Mouse (Mus musculus) limb, embryonic 10.5 days (tissue): ENCODE data around the gene Brd3. TPM values are rescaled to one million over a fixed set of nuclear protein-coding genes. Genes with fewer than 3 reads are reported as not detected.
"Not testable (repeated sequence)": the region's sequence is repeated elsewhere in the genome, so short reads cannot be mapped to it uniquely, and the experiment has no call there.

Experiments
- DNase-seq: peaks from one replicate; pipeline ENCODE4 v3.0.0-alpha.2; 2017; ENCODE audit warnings: low spot score
- H3K27ac ChIP-seq: fragments of 300-500 bp; sonication (generic); 2 replicates; pipeline ENCODE4 v1.5.1; 2016; ENCODE audit warnings: mild to moderate bottlenecking
- H3K27me3 ChIP-seq: fragments of 300-500 bp; sonication (generic); 2 replicates; pipeline ENCODE4 v1.6.1; 2016; ENCODE audit warnings: low read depth, mild to moderate bottlenecking; ENCODE audit not compliant: poor library complexity, severe bottlenecking
- H3K36me3 ChIP-seq: fragments of 300-500 bp; sonication (generic); 2 replicates; pipeline ENCODE4 v1.6.1; 2016; ENCODE audit warnings: mild to moderate bottlenecking, moderate library complexity
- H3K4me1 ChIP-seq: fragments of 300-500 bp; sonication (generic); 2 replicates; pipeline ENCODE4 v1.6.1; 2016
- H3K4me3 ChIP-seq: fragments of 300-500 bp; sonication (generic); 2 replicates; pipeline ENCODE4 v1.5.1; 2016; ENCODE audit warnings: mild to moderate bottlenecking, moderate library complexity
- H3K9me3 ChIP-seq: fragments of 300-500 bp; sonication (generic); replicated peaks from 2 replicates; pipeline ENCODE4 v1.6.1; 2016; ENCODE audit warnings: mild to moderate bottlenecking
- WGBS: fragments of 180-500 bp; shearing (Covaris S2); methylation state at CpG from one replicate; pipeline ENCODE4 v1.1.7; 2016; 5-methylcytosine and 5-hydroxymethylcytosine counted together
- polyA plus RNA-seq: library from polyadenylated mRNA; unstranded; fragments of >200 nt; fragmentation: Nextera tagmentation; extraction: Ambion mirVana; gene quantifications from 2 replicates; pipeline ENCODE4 v1.2.1, GENCODE M21; 2016

The Brd3 gene
- 188 and 193 TPM in 2 replicates for polyA plus RNA-seq

- H3K4me1 ChIP-seq: peaks cover 27% of the 10 kb centered on the region
- H3K27me3 ChIP-seq: no peaks in the 10 kb centered on the region
- no peak within 1 kb of the TSS for H3K4me3 ChIP-seq
- no peak within 1 kb of the TSS for H3K27ac ChIP-seq
- H3K36me3 ChIP-seq: no peaks in the 10 kb centered on the region
- no peak for DNase-seq
- H3K9me3 ChIP-seq: no peaks in the 10 kb centered on the region
- WGBS: 73% methylated on average over 4 of the region's 4 CpGs
These were observed at the start of gene Brd3 for GRCm38 (mm10) chr2:27507562-27507961. Brd3 (minus strand) TSS chr2:27507662.

DNA sequence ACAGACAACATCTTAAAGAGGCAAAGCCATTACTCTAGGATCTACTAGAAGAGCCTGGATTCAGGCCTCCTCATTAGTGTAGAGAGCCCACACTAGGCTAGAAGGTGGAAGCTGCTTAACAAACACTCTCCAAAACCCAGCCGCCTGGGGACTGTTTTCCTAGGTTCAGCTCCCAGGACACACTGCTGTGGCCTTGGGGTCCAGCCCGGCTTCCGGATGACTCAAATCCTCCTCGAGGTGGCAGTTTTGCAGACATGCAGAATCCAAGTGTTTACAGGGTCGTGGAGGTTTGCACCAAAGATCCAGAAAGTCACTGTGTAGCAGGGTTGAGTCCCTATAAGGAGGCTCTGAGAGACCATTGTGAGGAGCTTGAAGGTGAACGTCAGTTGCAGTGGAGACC is 49.5 kb upstream of the Brd3 start:
- no peak for DNase-seq
- Histone ChIP-seq H3K4me1 (peaks cover 23% of the 10 kb centered on the region), H3K4me3 (no peak overlapping the region), H3K27ac (no peak overlapping the region), H3K36me3 (no peaks in the 10 kb centered on the region), H3K27me3 (no peaks in the 10 kb centered on the region; the same call in 1 of the 2 replicates), H3K9me3 (no peaks in the 10 kb centered on the region)
- WGBS: 85% methylated on average over 6 of the region's 6 CpGs

GRCm38 (mm10) chr2:27554308-27554707 is 46.8 kb upstream of the Brd3 start:
- 85% methylated on average over 9 of the region's 9 CpGs for WGBS
- no peak for DNase-seq

DNA sequence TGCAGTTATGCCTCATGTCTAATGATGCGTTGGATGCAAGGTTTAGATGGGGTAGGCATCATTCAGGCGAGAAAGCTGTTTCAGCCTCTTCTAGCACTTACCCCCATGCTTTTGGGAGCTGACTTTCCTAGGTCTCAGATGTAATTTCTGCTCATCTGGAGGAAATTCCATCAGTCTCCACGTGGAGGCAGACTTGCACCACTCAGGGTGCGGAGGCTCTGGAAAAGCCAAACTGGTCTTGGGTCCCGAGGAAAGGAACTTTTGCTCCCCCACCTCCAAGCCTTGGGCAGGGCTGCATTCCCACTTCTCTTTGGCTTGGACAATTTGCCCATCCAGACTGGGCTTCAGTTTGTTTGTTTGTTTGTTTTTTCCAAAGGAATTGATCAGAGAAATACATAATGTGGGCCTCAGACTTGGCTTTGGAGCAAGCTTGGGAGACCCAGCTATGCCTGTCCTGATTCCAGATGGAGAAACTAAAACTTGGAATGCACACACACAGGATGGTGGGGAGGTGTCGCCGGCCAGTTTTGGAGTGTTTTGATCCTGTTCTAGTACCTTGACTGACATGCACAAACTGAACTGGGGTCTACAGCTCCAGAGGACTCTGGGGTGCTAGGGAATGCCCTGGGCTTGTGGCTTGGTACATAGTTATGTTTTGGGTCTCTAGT is 45.3 kb upstream of the Brd3 start:
- Histone ChIP-seq H3K9me3 (no peaks in the 10 kb centered on the region), H3K4me1 (0 out of 2 replicates have a peak, but pooled peaks cover 12% of the 10 kb centered on the region), H3K36me3 (no peaks in the 10 kb centered on the region), H3K4me3 (no peak overlapping the region), H3K27ac (no peak overlapping the region), H3K27me3 (no peaks in the 10 kb centered on the region)
- WGBS: 23% methylated on average over 7 of the region's 7 CpGs
- peak; percentile 83 for DNase-seq

More at GRCm38 (mm10) chr2:27554308-27554707, 46.8 kb upstream of the Brd3 start:
- Histone ChIP-seq H3K4me3 (no peak overlapping the region), H3K9me3 (no peaks in the 10 kb centered on the region), H3K27me3 (no peaks in the 10 kb centered on the region), H3K27ac (0 out of 2 replicates have a peak overlapping the region, but pooled peaks have one; percentile 36), H3K4me1 (0 out of 2 replicates have a peak, but pooled peaks cover 12% of the 10 kb centered on the region), H3K36me3 (no peaks in the 10 kb centered on the region)

DNA sequence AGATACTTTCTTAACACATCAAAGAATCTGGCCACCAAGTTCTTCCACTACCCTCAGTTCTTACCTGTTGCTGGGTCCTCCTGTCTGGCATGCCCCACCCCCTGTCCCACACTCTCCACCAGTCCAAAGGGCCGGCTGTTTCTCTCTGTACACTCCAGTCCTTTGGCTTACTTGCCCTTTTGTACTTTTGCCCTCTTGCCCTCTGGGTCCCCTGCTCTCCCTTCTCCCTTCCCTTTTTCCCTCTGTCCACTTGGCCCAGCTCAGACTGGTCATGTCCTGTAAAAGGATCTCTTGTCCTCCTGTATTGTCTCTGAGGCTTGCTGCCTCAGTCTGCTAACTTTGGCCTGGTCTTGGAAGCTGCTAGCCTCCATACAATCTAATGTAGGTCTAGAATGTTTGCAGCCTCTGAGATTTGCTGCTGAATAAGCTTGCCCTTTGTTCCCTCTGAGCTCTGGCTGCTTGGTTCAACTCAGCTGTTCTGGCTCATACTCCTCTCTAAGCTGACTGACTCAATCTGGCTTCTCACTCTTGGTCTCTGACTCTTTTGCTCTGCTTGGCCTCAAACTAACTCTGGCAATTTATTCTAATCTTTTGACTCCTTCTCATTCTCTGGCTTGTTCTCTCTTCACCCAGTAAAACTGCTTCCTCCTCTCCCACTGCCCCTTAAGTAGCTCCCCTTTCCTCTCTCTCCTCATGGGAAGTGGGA is 41.4 kb upstream of the Brd3 start:
- Histone ChIP-seq H3K27me3 (no peaks in the 10 kb centered on the region), H3K4me1 (0 out of 2 replicates have a peak, but pooled peaks cover 4% of the 10 kb centered on the region), H3K4me3 (no peak overlapping the region), H3K36me3 (0 out of 2 replicates have a peak, but pooled peaks cover 2% of the 10 kb centered on the region), H3K9me3 (0 out of 2 replicates have a peak, but pooled peaks cover 3% of the 10 kb centered on the region), H3K27ac (no peak overlapping the region)
- DNase-seq: no peak
- WGBS: 84% methylated on average over 1 of the region's 1 CpGs

DNA sequence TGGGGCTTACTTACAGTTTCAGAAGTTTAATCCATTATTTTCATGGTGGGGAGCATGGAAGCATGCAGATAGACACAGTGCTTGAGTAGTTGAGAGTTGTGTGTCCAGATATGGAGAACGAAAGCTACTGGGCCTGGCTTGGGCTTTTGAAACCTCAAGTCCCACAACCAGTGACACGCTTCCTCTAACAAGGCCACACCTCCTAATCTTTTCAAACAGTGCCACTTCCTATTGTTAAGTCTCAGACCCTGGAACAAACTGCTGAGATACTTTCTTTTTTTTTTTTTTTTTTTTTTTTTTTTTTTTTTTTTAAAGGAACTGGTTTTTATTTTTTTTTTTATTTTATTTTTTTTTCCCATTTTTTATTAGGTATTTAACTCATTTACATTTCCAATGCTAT is 40.5 kb upstream of the Brd3 start:
- H3K27me3 ChIP-seq: no peaks in the 10 kb centered on the region
- H3K27ac ChIP-seq: no peak overlapping the region
- 0 out of 2 replicates have a peak, but pooled peaks cover 3% of the 10 kb centered on the region for H3K9me3 ChIP-seq
- 0 out of 2 replicates have a peak, but pooled peaks cover 2% of the 10 kb centered on the region for H3K36me3 ChIP-seq
- DNase-seq: no peak
- H3K4me3 ChIP-seq: no peak overlapping the region
- 97% methylated on average over 2 of the region's 2 CpGs for WGBS
- H3K4me1 ChIP-seq: 0 out of 2 replicates have a peak, but pooled peaks cover 3% of the 10 kb centered on the region

GRCm38 (mm10) chr2:27547326-27547725 is 39.9 kb upstream of the Brd3 start:
- Histone ChIP-seq H3K27ac (no peak overlapping the region), H3K36me3 (0 out of 2 replicates have a peak, but pooled peaks cover 2% of the 10 kb centered on the region), H3K9me3 (0 out of 2 replicates have a peak, but pooled peaks cover 3% of the 10 kb centered on the region), H3K27me3 (no peaks in the 10 kb centered on the region), H3K4me1 (no peaks in the 10 kb centered on the region), H3K4me3 (no peak overlapping the region)
- DNase-seq: no peak
- 35% methylated on average over 1 of the region's 1 CpGs for WGBS

GRCm38 (mm10) chr2:27546041-27546440 is 38.6 kb upstream of the Brd3 start:
- H3K36me3 ChIP-seq, H3K9me3 ChIP-seq, DNase-seq, H3K4me3 ChIP-seq, H3K27ac ChIP-seq, H3K27me3 ChIP-seq, H3K4me1 ChIP-seq: not testable (repeated sequence)
- 94% methylated on average over 8 of the region's 8 CpGs for WGBS

GRCm38 (mm10) chr2:27545517-27545916 is 38.1 kb upstream of the Brd3 start:
- DNase-seq, H3K9me3 ChIP-seq, H3K27me3 ChIP-seq, H3K27ac ChIP-seq, H3K4me3 ChIP-seq, H3K36me3 ChIP-seq: not testable (repeated sequence)
- 83% methylated on average over 3 of the region's 3 CpGs for WGBS
- H3K4me1 ChIP-seq: peaks cover 12% of the 10 kb centered on the region

DNA sequence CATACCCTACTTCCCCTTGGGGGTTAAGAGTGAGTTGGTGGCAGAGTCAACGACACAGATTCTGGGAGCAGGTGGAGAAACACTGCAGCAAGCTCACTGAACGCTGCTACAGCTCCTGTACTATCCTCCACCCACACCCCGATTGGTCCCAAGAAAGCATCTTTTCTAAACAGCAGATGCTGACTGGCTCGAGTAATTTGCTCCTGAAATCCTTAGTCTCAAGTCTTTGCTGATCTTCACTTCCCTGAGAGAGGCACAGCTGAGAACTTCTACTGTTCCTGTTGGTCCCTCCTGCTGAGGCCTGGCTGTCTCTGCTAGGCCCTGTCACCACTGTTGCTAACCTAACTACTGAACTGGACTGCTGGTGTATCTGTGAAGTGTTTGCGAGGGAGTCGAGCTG is 37.2 kb upstream of the Brd3 start:
- WGBS: 88% methylated on average over 6 of the region's 6 CpGs
- no peak for DNase-seq
- Histone ChIP-seq H3K4me3 (no peak overlapping the region), H3K9me3 (0 out of 2 replicates have a peak, but pooled peaks cover 3% of the 10 kb centered on the region), H3K4me1 (peaks cover 17% of the 10 kb centered on the region), H3K27me3 (no peaks in the 10 kb centered on the region), H3K36me3 (0 out of 2 replicates have a peak, but pooled peaks cover 2% of the 10 kb centered on the region), H3K27ac (no peak overlapping the region)

DNA sequence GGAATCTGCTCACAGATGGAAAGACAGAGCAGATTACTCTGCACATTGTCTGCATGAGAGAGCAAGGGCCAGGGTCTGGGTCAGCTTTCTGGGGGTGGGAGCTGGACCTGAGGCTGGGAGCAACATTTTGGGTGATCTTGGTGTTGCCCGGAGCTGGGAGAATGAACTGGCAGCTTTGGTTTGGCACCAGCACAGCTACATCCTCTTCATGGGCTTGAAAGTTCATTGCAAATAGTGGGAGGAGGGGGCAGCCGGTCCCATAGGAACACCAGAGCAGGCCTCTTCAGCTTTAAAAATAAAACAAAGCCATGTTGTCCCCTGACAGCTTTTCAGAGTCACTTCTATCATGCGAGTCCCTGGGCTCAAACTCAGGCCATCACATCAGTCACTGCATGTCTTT is 33.8 kb upstream of the Brd3 start:
- Histone ChIP-seq H3K4me1 (peaks cover 17% of the 10 kb centered on the region), H3K27me3 (no peaks in the 10 kb centered on the region), H3K4me3 (no peak overlapping the region), H3K9me3 (no peaks in the 10 kb centered on the region), H3K36me3 (peaks cover 12% of the 10 kb centered on the region), H3K27ac (0 out of 2 replicates have a peak overlapping the region, but pooled peaks have one; percentile 89)
- WGBS: 95% methylated on average over 3 of the region's 3 CpGs
- DNase-seq: no peak

- peak overlapping the region; percentile 89 for H3K27ac ChIP-seq
- H3K4me1 ChIP-seq: peaks cover 17% of the 10 kb centered on the region
- 35% methylated on average over 10 of the region's 10 CpGs for WGBS
- H3K9me3 ChIP-seq: no peaks in the 10 kb centered on the region
- H3K27me3 ChIP-seq: no peaks in the 10 kb centered on the region
- H3K36me3 ChIP-seq: peaks cover 18% of the 10 kb centered on the region
- H3K4me3 ChIP-seq: peak overlapping the region; percentile 52
- no peak for DNase-seq
These were observed 33.0 kb upstream of the Brd3 start for GRCm38 (mm10) chr2:27540515-27540836.
